Comparison of ENCODE assay signal across 16 mouse cellular contexts in the genomic region with DNA sequence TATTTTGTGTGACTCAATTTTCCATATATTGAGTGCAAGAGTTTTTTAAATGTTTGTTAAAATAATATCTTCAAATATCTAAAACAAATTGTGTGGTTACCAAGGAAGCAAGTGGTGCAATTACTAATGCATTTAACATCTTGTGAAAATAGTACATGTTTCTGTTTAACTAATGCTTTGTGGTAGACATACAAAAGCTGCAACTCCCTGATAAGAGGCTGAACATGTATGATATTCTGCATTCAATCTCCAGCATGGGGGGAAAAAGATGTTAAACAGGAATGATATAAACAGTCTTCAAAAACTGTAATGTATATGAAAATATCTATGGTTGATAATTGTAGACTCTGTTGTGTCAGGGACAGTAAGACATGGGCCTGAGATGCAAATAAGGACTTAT.
"Had no signal": no experiment of that assay in that cellular context is flagged by ENCODE, and none has a peak within 500 bp of the region (broad histone marks: within the 10 kb centered on the region; RNA-seq: fewer than 3 reads in every experiment).

No protein-coding gene starts in this region.

- H3K9ac ChIP-seq: neural tube, embryonic 13.5 days; neural tube, embryonic 15.5 days; stomach, embryonic 15.5 days had no signal

- H3K4me3 ChIP-seq: neural tube, embryonic 13.5 days; neural tube, embryonic 15.5 days; stomach, embryonic 15.5 days had no signal

- H3K9me3 ChIP-seq: neural tube, embryonic 13.5 days; neural tube, embryonic 15.5 days; stomach, embryonic 15.5 days had no signal

- H3K4me1 ChIP-seq: neural tube, embryonic 13.5 days; neural tube, embryonic 15.5 days; stomach, embryonic 15.5 days had no signal

- H3K27me3 ChIP-seq: neural tube, embryonic 13.5 days; neural tube, embryonic 15.5 days; stomach, embryonic 15.5 days had no signal

- H3K27ac ChIP-seq: neural tube, embryonic 13.5 days; neural tube, embryonic 15.5 days; stomach, embryonic 15.5 days; stomach, postnatal 0 days had no signal

- DNase-seq: retina, postnatal 1 day; right cerebral cortex, adult 18-20 months; right cerebral cortex, postnatal 14 days; right cerebral cortex, postnatal 25 days; right cerebral cortex, postnatal 4 days; spleen, adult 18-20 months; thymus, adult 18-20 months; thymus, adult 2 months; thymus, postnatal 14 days; thymus, postnatal 25 days; thymus, postnatal 36 days; thymus, postnatal 4 days had no signal

- H3K36me3 ChIP-seq: neural tube, embryonic 13.5 days; neural tube, embryonic 15.5 days; stomach, embryonic 15.5 days had no signal
